Mouse (Mus musculus) kidney, embryonic 16.5 days (tissue): ENCODE data around the gene Specc1l. TPM values are rescaled to one million over a fixed set of nuclear protein-coding genes. Genes with fewer than 3 reads are reported as not detected.
A peak's percentile ranks its signal among the peaks of the same experiment; 100 is the strongest.

ENCODE experiments used
- ATAC-seq: fragments of 200-750 bp; cut with Nextera tagmentation; 2 replicates; pipeline ENCODE4 v1.8.0; 2017; ENCODE audit warnings: moderate TSS enrichment; ENCODE audit not compliant: low FRiP score, low TSS enrichment
- H3K27ac ChIP-seq: fragments of 300-500 bp; sonication (generic); 2 replicates; pipeline ENCODE4 v1.5.1; 2014; ENCODE audit warnings: low read length
- H3K27me3 ChIP-seq: fragments of 300-500 bp; sonication (generic); 2 replicates; pipeline ENCODE4 v1.6.1; 2014; ENCODE audit warnings: low read length, control low read depth, mixed read lengths; ENCODE audit not compliant: insufficient read depth
- H3K36me3 ChIP-seq: fragments of 300-500 bp; sonication (generic); 2 replicates; pipeline ENCODE4 v1.6.1; 2014; ENCODE audit warnings: low read length, control low read depth, mixed read lengths; ENCODE audit not compliant: insufficient read depth
- H3K4me1 ChIP-seq: fragments of 300-500 bp; sonication (generic); 2 replicates; pipeline ENCODE4 v1.6.1; 2014; ENCODE audit warnings: low read length, control low read depth, mixed read lengths; ENCODE audit not compliant: insufficient read depth
- H3K4me2 ChIP-seq: fragments of 300-500 bp; sonication (generic); replicated peaks from 2 replicates; pipeline ENCODE4 v1.6.1; 2014; ENCODE audit warnings: low read depth, low read length
- H3K4me3 ChIP-seq: fragments of 300-500 bp; sonication (generic); 2 replicates; pipeline ENCODE4 v1.5.1; 2014; ENCODE audit warnings: mild to moderate bottlenecking, low read length
- H3K9ac ChIP-seq: fragments of 300-500 bp; sonication (generic); replicated peaks from 2 replicates; pipeline ENCODE4 v1.6.1; 2014; ENCODE audit warnings: low read length
- H3K9me3 ChIP-seq: fragments of 300-500 bp; sonication (generic); 2 replicates; pipeline ENCODE4 v1.6.1; 2016; ENCODE audit warnings: low read length, control low read depth
- WGBS: fragments of 180-500 bp; shearing (Covaris S2); extraction: QIAGEN DNeasy Blood & Tissue Kit; methylation state at CpG from one replicate; pipeline ENCODE4 v1.1.7; 2014; 5-methylcytosine and 5-hydroxymethylcytosine counted together
- polyA plus RNA-seq: library from polyadenylated mRNA; unstranded; fragments of >200 nt; fragmentation: Nextera tagmentation; extraction: Ambion mirVana; gene quantifications from 2 replicates; pipeline ENCODE4 v1.2.1, GENCODE M21; 2015

Specc1l gene
- polyA plus RNA-seq, 1 experiment from 2014 or later: 33.4 TPM

DNA sequence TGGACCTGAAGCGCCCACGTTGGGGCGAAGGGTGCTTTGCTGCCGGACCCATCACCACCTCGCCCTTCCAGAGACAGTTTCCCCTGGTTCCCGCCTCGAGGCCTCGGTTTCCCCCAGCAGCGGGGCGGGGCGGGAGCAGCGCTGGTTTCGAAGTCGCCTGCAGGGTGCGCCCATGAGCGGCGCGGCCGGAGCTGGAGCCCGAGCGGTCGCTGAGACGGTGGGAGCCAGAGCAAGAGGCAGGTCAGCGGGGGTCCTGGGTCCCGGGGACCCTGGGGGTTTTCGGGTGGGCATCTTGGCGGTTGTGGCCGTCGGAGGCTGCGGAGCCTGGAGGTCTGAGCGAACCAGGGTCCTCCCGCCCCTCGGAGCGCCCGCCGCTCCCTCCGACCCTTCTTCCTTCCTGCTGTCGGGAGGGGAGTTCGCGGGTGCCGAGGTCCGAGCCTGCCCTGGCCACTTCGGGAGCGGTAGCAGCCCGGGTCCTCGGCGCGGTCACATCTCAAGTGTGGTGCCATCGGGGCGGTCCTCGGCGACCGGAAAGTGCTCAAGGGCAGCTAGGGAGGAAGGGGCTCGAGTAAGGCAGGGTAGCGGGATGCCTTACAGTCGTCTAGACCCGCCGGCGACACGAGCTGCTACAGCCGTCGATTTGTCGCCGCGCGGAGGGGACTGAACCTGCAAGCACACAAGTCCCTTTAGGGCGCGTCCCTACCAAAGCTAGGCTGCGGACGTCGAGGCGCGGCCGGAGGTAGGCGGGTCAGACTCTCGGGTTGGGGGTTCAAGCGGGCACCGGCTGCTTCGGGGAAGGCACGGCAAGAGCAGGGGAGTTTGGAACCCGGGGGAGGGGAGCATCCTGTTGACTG lies 105.3 kb downstream of the Specc1l start:
- peak overlapping the region; percentile 60 for H3K4me3 ChIP-seq
- H3K9ac ChIP-seq: peak overlapping the region; percentile 72
- ATAC-seq: peak; percentile 63
- H3K9me3 ChIP-seq: no peaks in the 10 kb centered on the region
- peak overlapping the region; percentile 75 for H3K4me2 ChIP-seq
- H3K4me1 ChIP-seq: peaks cover 31% of the 10 kb centered on the region
- no peaks in the 10 kb centered on the region; the same call in 1 of the 2 replicates for H3K36me3 ChIP-seq
- peak overlapping the region; percentile 49 for H3K27ac ChIP-seq
- 1% methylated on average over 81 of the region's 81 CpGs for WGBS
- H3K27me3 ChIP-seq: peaks cover 14% of the 10 kb centered on the region

- peak overlapping the region; percentile 72; the same call in 1 of the 2 replicates for H3K9ac ChIP-seq
- H3K27me3 ChIP-seq: peaks cover 14% of the 10 kb centered on the region
- H3K27ac ChIP-seq: no peak overlapping the region
- no peak for ATAC-seq
- WGBS: 81% methylated on average over 6 of the region's 6 CpGs
- peaks cover 34% of the 10 kb centered on the region for H3K4me1 ChIP-seq
- H3K4me2 ChIP-seq: peak overlapping the region; percentile 75
- H3K4me3 ChIP-seq: peak overlapping the region; percentile 60
- no peaks in the 10 kb centered on the region for H3K9me3 ChIP-seq
- H3K36me3 ChIP-seq: no peaks in the 10 kb centered on the region
Measured at GRCm38 (mm10) chr10:75318206-75318605, 106.3 kb downstream of the Specc1l start.

DNA sequence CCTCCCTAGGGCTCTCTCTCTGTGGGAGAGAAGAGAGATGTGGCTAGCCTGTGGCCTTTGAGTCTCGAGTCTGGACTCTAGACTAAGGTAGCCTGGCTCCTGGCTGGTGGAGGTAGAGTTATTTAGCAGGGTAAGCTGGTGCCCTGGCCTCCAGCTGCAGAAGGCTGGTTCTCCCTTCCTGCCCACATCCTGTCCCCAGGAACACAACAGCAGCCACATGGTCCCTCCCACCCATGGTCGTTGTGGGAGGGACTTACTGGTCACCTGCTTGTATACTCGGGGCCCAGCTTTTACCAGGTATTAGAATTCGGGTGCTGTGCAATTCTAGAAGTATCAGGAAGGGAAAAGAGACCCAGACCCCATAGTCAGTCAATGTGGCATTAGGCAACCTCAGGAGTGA lies 108.4 kb downstream of the Specc1l start:
- Histone ChIP-seq H3K27ac (no peak overlapping the region), H3K9ac (no peak overlapping the region), H3K36me3 (no peaks in the 10 kb centered on the region), H3K4me3 (no peak overlapping the region), H3K9me3 (no peaks in the 10 kb centered on the region), H3K27me3 (peaks cover 14% of the 10 kb centered on the region), H3K4me1 (peaks cover 19% of the 10 kb centered on the region; the same call in 1 of the 2 replicates), H3K4me2 (no peak overlapping the region)
- no peak for ATAC-seq
- 35% methylated on average over 4 of the region's 4 CpGs for WGBS

DNA sequence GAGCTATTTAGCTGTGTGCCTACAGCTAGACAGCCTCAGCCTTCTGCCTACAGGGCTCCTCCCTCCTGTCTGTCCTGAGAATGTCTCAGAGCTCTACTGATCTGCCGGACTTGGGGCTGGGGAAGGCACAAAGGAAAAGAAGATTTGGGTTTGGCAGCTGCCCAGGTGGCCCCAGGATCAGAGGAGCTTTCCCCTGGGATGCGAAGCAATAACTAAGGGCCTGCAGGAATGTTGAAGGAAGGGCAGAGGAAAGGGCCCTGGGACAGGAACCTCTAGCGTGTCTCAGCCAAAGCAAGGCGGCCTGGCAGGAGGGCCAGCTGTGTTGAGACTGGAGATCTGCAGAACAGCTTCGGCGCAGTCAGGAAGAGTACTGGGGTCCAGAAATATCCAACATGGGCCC lies 111.1 kb downstream of the Specc1l start:
- Histone ChIP-seq H3K9me3 (no peaks in the 10 kb centered on the region), H3K9ac (no peak overlapping the region), H3K4me3 (no peak overlapping the region), H3K27me3 (peaks cover 6% of the 10 kb centered on the region; the same call in 1 of the 2 replicates), H3K27ac (no peak overlapping the region), H3K4me2 (no peak overlapping the region), H3K4me1 (peaks cover 8% of the 10 kb centered on the region; the same call in 1 of the 2 replicates), H3K36me3 (no peaks in the 10 kb centered on the region)
- WGBS: 55% methylated on average over 6 of the region's 6 CpGs
- ATAC-seq: no peak

GRCm38 (mm10) chr10:75323986-75324385 lies 112.1 kb downstream of the Specc1l start:
- Histone ChIP-seq H3K9ac (no peak overlapping the region), H3K4me1 (peaks cover 8% of the 10 kb centered on the region; the same call in 1 of the 2 replicates), H3K36me3 (no peaks in the 10 kb centered on the region), H3K27me3 (no peaks in the 10 kb centered on the region), H3K4me2 (no peak overlapping the region), H3K9me3 (no peaks in the 10 kb centered on the region), H3K4me3 (no peak overlapping the region), H3K27ac (no peak overlapping the region)
- 81% methylated on average over 8 of the region's 8 CpGs for WGBS
- no peak for ATAC-seq

GRCm38 (mm10) chr10:75324391-75324790 lies 112.5 kb downstream of the Specc1l start:
- ATAC-seq: no peak
- Histone ChIP-seq H3K9ac (no peak overlapping the region), H3K4me2 (no peak overlapping the region), H3K4me1 (peaks cover 8% of the 10 kb centered on the region; the same call in 1 of the 2 replicates), H3K36me3 (no peaks in the 10 kb centered on the region), H3K27ac (no peak overlapping the region), H3K27me3 (no peaks in the 10 kb centered on the region), H3K9me3 (no peaks in the 10 kb centered on the region), H3K4me3 (no peak overlapping the region)
- 79% methylated on average over 10 of the region's 10 CpGs for WGBS

DNA sequence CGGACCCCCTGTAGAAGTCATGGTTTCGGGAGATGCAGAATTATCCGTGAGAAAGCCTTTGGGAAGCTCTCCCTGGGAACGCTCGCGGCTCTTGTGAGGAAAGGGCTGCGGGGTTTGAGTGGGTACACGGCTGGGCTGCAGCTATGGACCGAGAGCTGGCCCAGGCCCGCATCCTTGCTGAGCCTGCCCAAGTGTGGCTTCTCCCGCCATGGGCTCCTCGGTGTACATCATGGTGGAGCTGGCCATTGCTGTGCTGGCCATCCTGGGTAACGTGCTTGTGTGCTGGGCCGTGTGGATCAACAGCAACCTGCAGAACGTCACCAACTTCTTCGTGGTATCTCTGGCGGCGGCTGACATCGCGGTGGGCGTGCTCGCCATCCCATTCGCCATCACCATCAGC lies 113.9 kb downstream of the Specc1l start:
- no peaks in the 10 kb centered on the region for H3K36me3 ChIP-seq
- H3K27me3 ChIP-seq: no peaks in the 10 kb centered on the region
- no peaks in the 10 kb centered on the region for H3K9me3 ChIP-seq
- H3K4me2 ChIP-seq: no peak overlapping the region
- peaks cover 8% of the 10 kb centered on the region; the same call in 1 of the 2 replicates for H3K4me1 ChIP-seq
- H3K27ac ChIP-seq: no peak overlapping the region
- WGBS: 94% methylated on average over 23 of the region's 23 CpGs
- no peak for ATAC-seq
- H3K4me3 ChIP-seq: no peak overlapping the region
- no peak overlapping the region for H3K9ac ChIP-seq

DNA sequence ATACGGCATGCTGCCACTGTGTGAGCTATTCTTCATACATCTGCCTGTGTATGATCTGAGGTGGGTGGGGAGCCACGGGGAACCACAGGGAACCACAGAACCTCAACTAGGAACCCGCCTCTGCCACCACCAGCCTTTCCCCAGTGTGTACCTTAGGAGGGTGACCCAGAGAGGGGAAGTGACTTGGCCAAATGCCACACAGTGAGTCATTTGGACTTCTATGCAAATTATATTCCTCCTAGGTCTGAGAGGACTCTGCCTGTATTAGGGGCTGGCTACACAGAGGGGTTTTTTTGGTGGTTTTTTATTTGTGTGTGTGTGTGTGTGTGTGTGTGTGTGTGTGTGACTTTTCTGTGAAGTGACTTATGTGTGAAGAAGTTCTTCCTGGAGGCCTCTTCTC lies 114.7 kb downstream of the Specc1l start:
- Histone ChIP-seq H3K4me3 (no peak overlapping the region), H3K4me1 (peaks cover 8% of the 10 kb centered on the region; the same call in 1 of the 2 replicates), H3K27ac (no peak overlapping the region), H3K4me2 (no peak overlapping the region), H3K9ac (no peak overlapping the region), H3K36me3 (no peaks in the 10 kb centered on the region), H3K9me3 (no peaks in the 10 kb centered on the region), H3K27me3 (no peaks in the 10 kb centered on the region)
- ATAC-seq: no peak
- 77% methylated on average over 3 of the region's 3 CpGs for WGBS

DNA sequence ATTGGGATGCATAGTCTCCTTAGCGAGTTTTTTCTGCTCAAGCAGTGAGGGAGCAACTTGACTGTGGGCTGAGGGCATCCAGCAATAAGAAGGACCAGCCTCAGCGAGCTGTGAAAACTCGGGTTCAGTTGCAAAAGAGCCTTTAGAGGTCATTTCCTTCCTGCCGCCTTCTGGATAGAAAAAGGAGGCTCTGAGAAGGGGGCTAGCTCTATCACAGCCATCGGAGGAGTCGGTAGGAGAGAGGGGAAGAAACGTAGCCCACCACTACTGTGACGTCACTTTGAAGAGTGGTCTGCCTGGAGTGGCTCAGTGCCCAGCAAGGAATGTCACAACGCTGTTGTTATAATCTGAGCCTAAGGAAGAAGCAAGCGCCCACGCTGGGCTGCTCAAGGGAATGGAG lies 115.2 kb downstream of the Specc1l start:
- no peaks in the 10 kb centered on the region for H3K9me3 ChIP-seq
- 55% methylated on average over 11 of the region's 11 CpGs for WGBS
- peaks cover 8% of the 10 kb centered on the region; the same call in 1 of the 2 replicates for H3K4me1 ChIP-seq
- no peaks in the 10 kb centered on the region for H3K27me3 ChIP-seq
- no peaks in the 10 kb centered on the region for H3K36me3 ChIP-seq
- H3K27ac ChIP-seq: no peak overlapping the region
- H3K9ac ChIP-seq: no peak overlapping the region
- H3K4me3 ChIP-seq: no peak overlapping the region
- ATAC-seq: no peak
- H3K4me2 ChIP-seq: no peak overlapping the region

DNA sequence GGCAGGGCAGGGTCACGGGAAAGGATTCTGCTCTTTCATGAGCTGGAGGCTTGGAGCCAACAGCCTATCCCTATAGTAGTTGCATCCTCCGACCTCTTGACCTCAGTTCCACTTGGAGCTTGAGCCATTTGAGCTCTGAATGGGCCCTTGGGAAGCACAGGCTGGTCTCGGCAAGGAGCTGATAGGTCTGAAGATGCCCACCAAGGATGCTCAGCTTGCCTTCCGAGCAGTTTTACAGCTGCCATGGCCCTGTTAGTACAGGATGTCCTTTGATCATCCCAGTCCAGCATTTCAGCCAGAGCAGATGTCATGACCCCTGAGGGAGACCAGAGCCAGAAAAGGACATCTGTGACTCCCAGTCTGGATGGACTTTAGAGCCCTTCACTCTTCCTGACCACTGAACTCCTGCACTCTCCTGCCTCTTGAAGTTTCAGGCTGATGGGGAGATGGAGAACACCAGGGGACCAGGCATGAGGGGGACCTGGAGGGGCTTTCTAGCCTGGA lies 116.4 kb downstream of the Specc1l start:
- Histone ChIP-seq H3K27me3 (no peaks in the 10 kb centered on the region), H3K4me3 (no peak overlapping the region), H3K4me1 (0 out of 2 replicates have a peak, but pooled peaks cover 5% of the 10 kb centered on the region), H3K36me3 (no peaks in the 10 kb centered on the region), H3K4me2 (no peak overlapping the region), H3K9me3 (no peaks in the 10 kb centered on the region), H3K27ac (no peak overlapping the region), H3K9ac (no peak overlapping the region)
- no peak for ATAC-seq
- 34% methylated on average over 4 of the region's 4 CpGs for WGBS
